Mouse (Mus musculus): ENCODE data around the gene Gse1.

Gene Gse1

GRCm38 (mm10) chr8:120482015-120482689, 253.9 kb downstream of the Gse1 start:
- peak; percentile 70 for DNase-seq (ENCODE audit: low spot score)

GRCm38 (mm10) chr8:120484460-120484859, 256.2 kb downstream of the Gse1 start:
- no peak for DNase-seq (ENCODE audit: low spot score)

- no peak for DNase-seq (ENCODE audit: low spot score)
These were observed 256.9 kb downstream of the Gse1 start for GRCm38 (mm10) chr8:120485116-120485515.

GRCm38 (mm10) chr8:120485551-120486476, 257.6 kb downstream of the Gse1 start:
- no peak for DNase-seq (ENCODE audit: low spot score)

- DNase-seq (ENCODE audit: low spot score): peak; percentile 91
These were observed 258.5 kb downstream of the Gse1 start for GRCm38 (mm10) chr8:120486477-120487376.

- DNase-seq (ENCODE audit: low spot score): no peak
These were observed 259.1 kb downstream of the Gse1 start for GRCm38 (mm10) chr8:120487377-120487728.

- peak; percentile 88 for DNase-seq (ENCODE audit: low spot score)
These were observed 259.7 kb downstream of the Gse1 start for GRCm38 (mm10) chr8:120487729-120488510.

- DNase-seq (ENCODE audit: low spot score): no peak
These were observed 260.4 kb downstream of the Gse1 start for GRCm38 (mm10) chr8:120488636-120489131.

GRCm38 (mm10) chr8:120489142-120489754, 261.0 kb downstream of the Gse1 start:
- peak; percentile 53 for DNase-seq (ENCODE audit: low spot score)

- peak; percentile 58 for DNase-seq (ENCODE audit: low spot score)
These were observed 261.6 kb downstream of the Gse1 start for GRCm38 (mm10) chr8:120489771-120490281.

GRCm38 (mm10) chr8:120490354-120491141, 262.3 kb downstream of the Gse1 start:
- DNase-seq (ENCODE audit: low spot score): no peak

- no peak for DNase-seq (ENCODE audit: low spot score)
These were observed 263.0 kb downstream of the Gse1 start for GRCm38 (mm10) chr8:120491166-120491793.

- peak; percentile 60 for DNase-seq (ENCODE audit: low spot score)
These were observed 264.1 kb downstream of the Gse1 start for GRCm38 (mm10) chr8:120492193-120492880.

GRCm38 (mm10) chr8:120492881-120493220, 264.6 kb downstream of the Gse1 start:
- DNase-seq (ENCODE audit: low spot score): no peak

- no peak for DNase-seq (ENCODE audit: low spot score)
These were observed 265.5 kb downstream of the Gse1 start for GRCm38 (mm10) chr8:120493508-120494464.

- no peak for DNase-seq (ENCODE audit: low spot score)
These were observed 266.6 kb downstream of the Gse1 start for GRCm38 (mm10) chr8:120494903-120495302.

GRCm38 (mm10) chr8:120495461-120495860, 267.2 kb downstream of the Gse1 start:
- DNase-seq (ENCODE audit: low spot score): no peak
